Mouse (Mus musculus): ENCODE results near the gene H2-DMb1. TPM values are rescaled to one million over a fixed set of nuclear protein-coding genes. Genes with fewer than 3 reads are reported as not detected.

Gene H2-DMb1
- polyA plus RNA-seq, 1 experiment from 2014 or later = 0.38 TPM

DNA sequence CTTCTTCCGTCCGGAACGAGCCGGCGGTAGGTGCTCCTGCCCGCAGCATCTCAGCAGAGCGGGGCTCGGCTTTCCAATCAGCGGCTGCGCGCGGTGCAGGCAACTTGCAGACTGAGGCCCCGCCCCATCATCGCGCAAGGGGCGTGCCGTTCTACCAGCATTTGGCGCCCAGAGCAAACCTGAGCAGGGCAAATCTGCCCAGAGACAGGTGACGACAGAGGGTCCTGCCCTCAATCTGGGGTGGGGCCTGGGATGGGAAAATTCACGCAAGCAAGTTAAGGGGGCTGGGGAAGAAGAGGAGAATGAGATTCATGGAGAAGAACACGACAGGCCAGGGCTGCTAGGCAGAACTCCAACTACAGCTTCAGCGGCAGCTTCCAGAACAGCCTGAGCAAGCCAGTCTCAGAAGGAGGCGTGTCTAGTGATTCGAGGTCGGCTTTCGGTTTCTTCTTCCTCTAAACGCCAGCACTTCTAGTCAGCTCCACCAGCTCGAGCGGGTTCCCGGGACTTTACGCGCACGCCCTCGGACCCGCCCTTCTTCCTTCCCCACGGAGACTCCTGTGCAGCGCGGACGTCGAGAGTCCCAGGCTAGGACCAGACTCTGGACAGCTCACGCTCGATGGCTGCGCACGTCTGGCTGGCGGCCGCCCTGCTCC, 34.5 kb downstream of the H2-DMb1 start, which contains the start of the genes Tap1 and Psmb9:
Gene Tap1, plus strand, starts transcription at position 293 of the 656 bp plus-strand sequence.
Gene Psmb9, minus strand, starts transcription at position 504 of the 656 bp plus-strand sequence.
- Histone ChIP-seq H3K4me3 (ENCODE audit: control insufficient read depth in 1 of 2, insufficient read depth in 1 of 2, low read depth in 1 of 2, low read length in 2 of 2) (peak within 1 kb of the TSS; percentile 56 to 61), H3K4me2 (ENCODE audit: low read length) (peak within 1 kb of the TSS; percentile 92), H3K27me3 (ENCODE audit: control insufficient read depth, insufficient read depth, low read length) (peaks cover 80% of the 10 kb centered on the region), H3K36me3 (ENCODE audit: control insufficient read depth, insufficient read depth, low read length) (no peaks in the 10 kb centered on the region), H3K27ac (replicated peaks in 1 of 2; ENCODE audit: control insufficient read depth in 1 of 2, insufficient read depth in 1 of 2, low read depth in 2 of 2, low read length in 2 of 2) (peak within 1 kb of the TSS; percentile 34 to 36; a peak in 1 of 4 replicates), H3K9ac (ENCODE audit: low read length) (peak within 1 kb of the TSS; percentile 67), H3K9me3 (ENCODE audit: control insufficient read depth, low read length) (no peaks in the 10 kb centered on the region), H3K4me1 (ENCODE audit: control insufficient read depth in 2 of 2, insufficient read depth in 2 of 2, low read length in 2 of 2) (peaks cover 8 to 10% of the 10 kb centered on the region in 2 experiments; a peak in 3 of 4 replicates)
- under 1% methylated on average over 46 of the region's 46 CpGs for WGBS
- ATAC-seq (ENCODE audit: insufficient number of reproducible peaks, insufficient read depth, low FRiP score, low read depth) = peak; percentile 90

DNA sequence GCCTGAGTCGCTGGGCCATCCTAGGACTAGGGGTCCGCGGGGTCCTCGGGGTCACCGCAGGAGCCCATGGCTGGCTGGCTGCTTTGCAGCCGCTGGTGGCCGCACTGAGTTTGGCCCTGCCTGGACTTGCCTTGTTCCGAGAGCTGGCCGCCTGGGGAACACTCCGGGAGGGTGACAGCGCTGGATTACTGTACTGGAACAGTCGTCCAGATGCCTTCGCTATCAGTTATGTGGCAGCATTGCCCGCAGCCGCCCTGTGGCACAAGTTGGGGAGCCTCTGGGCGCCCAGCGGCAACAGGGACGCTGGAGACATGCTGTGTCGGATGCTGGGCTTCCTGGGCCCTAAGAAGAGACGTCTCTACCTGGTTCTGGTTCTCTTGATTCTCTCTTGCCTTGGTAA, 35.1 kb downstream of the H2-DMb1 start:
- no peaks in the 10 kb centered on the region for H3K36me3 ChIP-seq (ENCODE audit: control insufficient read depth, insufficient read depth, low read length)
- peaks cover 8 to 10% of the 10 kb centered on the region in 2 experiments; a peak in 3 of 4 replicates for H3K4me1 ChIP-seq (ENCODE audit: control insufficient read depth in 2 of 2, insufficient read depth in 2 of 2, low read length in 2 of 2)
- WGBS = 2% methylated on average over 20 of the region's 20 CpGs
- H3K27me3 ChIP-seq (ENCODE audit: control insufficient read depth, insufficient read depth, low read length) = peaks cover 81% of the 10 kb centered on the region
- no peaks in the 10 kb centered on the region for H3K9me3 ChIP-seq (ENCODE audit: control insufficient read depth, low read length)
- peak overlapping the region; percentile 67 for H3K9ac ChIP-seq (ENCODE audit: low read length)
- H3K4me2 ChIP-seq (ENCODE audit: low read length) = peak overlapping the region; percentile 92
- peak overlapping the region; percentile 56 to 61 for H3K4me3 ChIP-seq (ENCODE audit: control insufficient read depth in 1 of 2, insufficient read depth in 1 of 2, low read depth in 1 of 2, low read length in 2 of 2)
- no peak overlapping the region; a peak in 1 of 4 replicates for H3K27ac ChIP-seq (replicated peaks in 1 of 2; ENCODE audit: control insufficient read depth in 1 of 2, insufficient read depth in 1 of 2, low read depth in 2 of 2, low read length in 2 of 2)
- no peak for ATAC-seq (ENCODE audit: insufficient number of reproducible peaks, insufficient read depth, low FRiP score, low read depth)

- no peak for ATAC-seq (ENCODE audit: insufficient number of reproducible peaks, insufficient read depth, low FRiP score, low read depth)
- peaks cover 81% of the 10 kb centered on the region for H3K27me3 ChIP-seq (ENCODE audit: control insufficient read depth, insufficient read depth, low read length)
- no peaks in the 10 kb centered on the region for H3K9me3 ChIP-seq (ENCODE audit: control insufficient read depth, low read length)
- H3K4me2 ChIP-seq (ENCODE audit: low read length) = no peak overlapping the region
- H3K36me3 ChIP-seq (ENCODE audit: control insufficient read depth, insufficient read depth, low read length) = no peaks in the 10 kb centered on the region
- H3K9ac ChIP-seq (ENCODE audit: low read length) = no peak overlapping the region
- WGBS = 62% methylated on average over 6 of the region's 6 CpGs
- no peak overlapping the region for H3K4me3 ChIP-seq (ENCODE audit: control insufficient read depth in 1 of 2, insufficient read depth in 1 of 2, low read depth in 1 of 2, low read length in 2 of 2)
- H3K27ac ChIP-seq (replicated peaks in 1 of 2; ENCODE audit: control insufficient read depth in 1 of 2, insufficient read depth in 1 of 2, low read depth in 2 of 2, low read length in 2 of 2) = no peak overlapping the region
- H3K4me1 ChIP-seq (ENCODE audit: control insufficient read depth in 2 of 2, insufficient read depth in 2 of 2, low read length in 2 of 2) = peaks cover 8 to 10% of the 10 kb centered on the region in 2 experiments; a peak in 3 of 4 replicates
Measured at GRCm38 (mm10) chr17:34188986-34189385, 36.1 kb downstream of the H2-DMb1 start.

GRCm38 (mm10) chr17:34192852-34193251, 40.0 kb downstream of the H2-DMb1 start:
- Histone ChIP-seq H3K4me3 (ENCODE audit: control insufficient read depth in 1 of 2, insufficient read depth in 1 of 2, low read depth in 1 of 2, low read length in 2 of 2) (no peak overlapping the region), H3K4me2 (ENCODE audit: low read length) (no peak overlapping the region), H3K9me3 (ENCODE audit: control insufficient read depth, low read length) (no peaks in the 10 kb centered on the region), H3K27ac (replicated peaks in 1 of 2; ENCODE audit: control insufficient read depth in 1 of 2, insufficient read depth in 1 of 2, low read depth in 2 of 2, low read length in 2 of 2) (no peak overlapping the region), H3K9ac (ENCODE audit: low read length) (no peak overlapping the region), H3K4me1 (ENCODE audit: control insufficient read depth in 2 of 2, insufficient read depth in 2 of 2, low read length in 2 of 2) (peaks cover 7 to 14% of the 10 kb centered on the region in 2 experiments; a peak in 3 of 4 replicates), H3K36me3 (ENCODE audit: control insufficient read depth, insufficient read depth, low read length) (no peaks in the 10 kb centered on the region), H3K27me3 (ENCODE audit: control insufficient read depth, insufficient read depth, low read length) (peaks cover 91% of the 10 kb centered on the region)
- WGBS = 20% methylated on average over 16 of the region's 16 CpGs
- no peak for ATAC-seq (ENCODE audit: insufficient number of reproducible peaks, insufficient read depth, low FRiP score, low read depth)

DNA sequence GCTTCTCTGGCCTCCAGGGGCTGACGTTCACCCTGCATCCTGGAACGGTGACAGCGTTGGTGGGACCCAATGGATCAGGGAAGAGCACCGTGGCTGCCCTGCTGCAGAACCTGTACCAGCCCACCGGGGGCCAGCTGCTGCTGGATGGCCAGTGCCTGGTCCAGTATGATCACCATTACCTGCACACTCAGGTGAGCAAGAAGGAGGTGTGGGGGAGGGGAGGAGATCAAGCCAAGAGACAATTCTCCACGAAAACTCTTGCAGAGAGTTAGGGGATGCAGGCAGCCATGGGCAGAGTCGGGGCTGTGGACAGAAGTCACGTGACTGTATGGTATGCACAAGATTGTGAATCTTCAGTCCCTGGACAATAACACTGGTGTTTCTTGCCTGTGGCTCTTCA, 40.6 kb downstream of the H2-DMb1 start:
- Histone ChIP-seq H3K27me3 (ENCODE audit: control insufficient read depth, insufficient read depth, low read length) (peaks cover 98% of the 10 kb centered on the region), H3K4me3 (ENCODE audit: control insufficient read depth in 1 of 2, insufficient read depth in 1 of 2, low read depth in 1 of 2, low read length in 2 of 2) (no peak overlapping the region)
- WGBS = 39% methylated on average over 8 of the region's 8 CpGs

DNA sequence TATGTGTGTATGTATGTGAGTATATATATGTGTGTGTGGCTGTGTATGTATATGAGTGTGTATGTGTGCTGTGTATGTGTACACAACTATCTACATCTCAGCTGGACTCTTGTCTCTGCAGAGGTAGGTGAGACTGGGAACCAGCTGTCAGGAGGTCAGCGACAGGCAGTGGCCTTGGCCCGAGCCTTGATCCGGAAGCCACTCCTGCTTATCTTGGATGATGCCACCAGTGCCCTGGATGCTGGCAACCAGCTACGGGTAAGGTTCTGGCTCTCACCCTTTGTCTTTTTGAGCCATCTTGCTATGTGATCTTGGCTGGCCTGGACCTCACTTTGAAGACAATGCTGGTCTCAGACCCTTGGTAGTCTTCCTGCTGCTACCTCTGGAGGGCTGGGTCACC, 41.9 kb downstream of the H2-DMb1 start:
- WGBS = 66% methylated on average over 4 of the region's 4 CpGs
- no peaks in the 10 kb centered on the region for H3K9me3 ChIP-seq (ENCODE audit: control insufficient read depth, low read length)
- no peak overlapping the region for H3K27ac ChIP-seq (replicated peaks in 1 of 2; ENCODE audit: control insufficient read depth in 1 of 2, insufficient read depth in 1 of 2, low read depth in 2 of 2, low read length in 2 of 2)
- H3K4me3 ChIP-seq (ENCODE audit: control insufficient read depth in 1 of 2, insufficient read depth in 1 of 2, low read depth in 1 of 2, low read length in 2 of 2) = no peak overlapping the region
- no peak overlapping the region for H3K4me2 ChIP-seq (ENCODE audit: low read length)
- H3K27me3 ChIP-seq (ENCODE audit: control insufficient read depth, insufficient read depth, low read length) = peaks cover 98% of the 10 kb centered on the region
- peaks cover 4 to 16% of the 10 kb centered on the region in 2 experiments; a peak in 3 of 4 replicates for H3K4me1 ChIP-seq (ENCODE audit: control insufficient read depth in 2 of 2, insufficient read depth in 2 of 2, low read length in 2 of 2)
- ATAC-seq (ENCODE audit: insufficient number of reproducible peaks, insufficient read depth, low FRiP score, low read depth) = no peak
- H3K9ac ChIP-seq (ENCODE audit: low read length) = no peak overlapping the region
- no peaks in the 10 kb centered on the region for H3K36me3 ChIP-seq (ENCODE audit: control insufficient read depth, insufficient read depth, low read length)

More for the DNA sequence above, 40.6 kb downstream of the H2-DMb1 start:
- no peak for ATAC-seq (ENCODE audit: insufficient number of reproducible peaks, insufficient read depth, low FRiP score, low read depth)
- no peak overlapping the region for H3K27ac ChIP-seq (replicated peaks in 1 of 2; ENCODE audit: control insufficient read depth in 1 of 2, insufficient read depth in 1 of 2, low read depth in 2 of 2, low read length in 2 of 2)
- no peaks in the 10 kb centered on the region for H3K36me3 ChIP-seq (ENCODE audit: control insufficient read depth, insufficient read depth, low read length)
- H3K9me3 ChIP-seq (ENCODE audit: control insufficient read depth, low read length) = no peaks in the 10 kb centered on the region
- no peak overlapping the region for H3K4me2 ChIP-seq (ENCODE audit: low read length)
- H3K9ac ChIP-seq (ENCODE audit: low read length) = no peak overlapping the region
- H3K4me1 ChIP-seq (ENCODE audit: control insufficient read depth in 2 of 2, insufficient read depth in 2 of 2, low read length in 2 of 2) = peaks cover 4 to 16% of the 10 kb centered on the region in 2 experiments; a peak in 3 of 4 replicates

- Histone ChIP-seq H3K4me2 (ENCODE audit: low read length) (no peak overlapping the region), H3K4me3 (ENCODE audit: control insufficient read depth in 1 of 2, insufficient read depth in 1 of 2, low read depth in 1 of 2, low read length in 2 of 2) (no peak overlapping the region; a peak in 1 of 4 replicates)
Measured at GRCm38 (mm10) chr17:34196491-34196890, 43.6 kb downstream of the H2-DMb1 start.

More at GRCm38 (mm10) chr17:34196491-34196890, 43.6 kb downstream of the H2-DMb1 start:
- Histone ChIP-seq H3K27ac (replicated peaks in 1 of 2; ENCODE audit: control insufficient read depth in 1 of 2, insufficient read depth in 1 of 2, low read depth in 2 of 2, low read length in 2 of 2) (no peak overlapping the region), H3K4me1 (ENCODE audit: control insufficient read depth in 2 of 2, insufficient read depth in 2 of 2, low read length in 2 of 2) (peaks cover 4 to 16% of the 10 kb centered on the region in 2 experiments; a peak in 3 of 4 replicates), H3K27me3 (ENCODE audit: control insufficient read depth, insufficient read depth, low read length) (peaks cover 92% of the 10 kb centered on the region), H3K36me3 (ENCODE audit: control insufficient read depth, insufficient read depth, low read length) (no peaks in the 10 kb centered on the region), H3K9ac (ENCODE audit: low read length) (no peak overlapping the region), H3K9me3 (ENCODE audit: control insufficient read depth, low read length) (no peaks in the 10 kb centered on the region)
- WGBS = 24% methylated on average over 12 of the region's 12 CpGs
- no peak for ATAC-seq (ENCODE audit: insufficient number of reproducible peaks, insufficient read depth, low FRiP score, low read depth)

All from heart, embryonic 14.5 days (tissue).